Mouse (Mus musculus) liver, embryonic 14.5 days (tissue): ENCODE results near the gene Reps2.

ENCODE experiments used
- CTCF ChIP-seq: IDR thresholded peaks from 2 replicates; pipeline ENCODE4 v1.5.1; 2016; ENCODE audit warnings: antibody characterized with exemption, low read depth, control low read depth
- EP300 ChIP-seq: IDR thresholded peaks from 2 replicates; pipeline ENCODE4 v1.6.1; 2016; ENCODE audit warnings: antibody characterized with exemption, low read depth

- TF ChIP-seq CTCF (no peak), EP300 (no peak)
These were observed 77.9 kb downstream of the Reps2 start for GRCm38 (mm10) chrX:162565501-162565900.
